Mouse (Mus musculus): ENCODE data around the gene Vldlr. TPM values are rescaled to one million over a fixed set of nuclear protein-coding genes. Genes with fewer than 3 reads are reported as not detected.

Vldlr gene
- polyA plus RNA-seq (2016; fragmentation: Nextera tagmentation; extraction: Ambion mirVana) = 11.1 and 13.2 TPM in 2 replicates

DNA sequence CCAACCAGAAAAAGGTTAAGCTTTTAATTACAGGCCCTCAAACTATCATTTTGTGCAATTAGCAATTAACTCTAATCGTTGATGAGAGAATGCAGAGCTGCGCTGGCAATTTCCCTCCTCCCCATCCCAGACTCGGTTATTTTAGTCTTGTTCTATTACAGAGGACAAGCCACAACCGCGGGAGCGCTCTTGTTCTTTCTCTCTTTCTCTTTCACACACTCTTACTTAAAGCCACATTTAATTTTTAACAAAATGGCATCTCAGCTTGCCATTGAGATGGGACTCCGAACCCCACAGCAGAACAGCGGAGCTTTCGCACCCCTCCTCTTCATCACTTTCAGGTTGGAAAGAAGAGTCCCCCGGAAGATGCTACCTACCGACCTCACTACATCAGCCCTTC, at the start of gene Vldlr:
TSS of gene Vldlr (plus strand) at position 167 of the 400 bp plus-strand sequence.
- H3K4me2 ChIP-seq = peak within 1 kb of the TSS; percentile 86
- H3K4me1 ChIP-seq = peaks cover 29% of the 10 kb centered on the region
- no peak for ATAC-seq (ENCODE audit: low FRiP score)
- peak within 1 kb of the TSS; percentile 83 for H3K27ac ChIP-seq
- no peaks in the 10 kb centered on the region for H3K36me3 ChIP-seq (replicated peaks)
- H3K27me3 ChIP-seq = peaks cover 22% of the 10 kb centered on the region
- no peaks in the 10 kb centered on the region for H3K9me3 ChIP-seq
- 1% methylated on average over 11 of the region's 11 CpGs for WGBS
- peak within 1 kb of the TSS; percentile 75 for H3K9ac ChIP-seq
- H3K4me3 ChIP-seq (replicated peaks) = peak within 1 kb of the TSS; percentile 71

DNA sequence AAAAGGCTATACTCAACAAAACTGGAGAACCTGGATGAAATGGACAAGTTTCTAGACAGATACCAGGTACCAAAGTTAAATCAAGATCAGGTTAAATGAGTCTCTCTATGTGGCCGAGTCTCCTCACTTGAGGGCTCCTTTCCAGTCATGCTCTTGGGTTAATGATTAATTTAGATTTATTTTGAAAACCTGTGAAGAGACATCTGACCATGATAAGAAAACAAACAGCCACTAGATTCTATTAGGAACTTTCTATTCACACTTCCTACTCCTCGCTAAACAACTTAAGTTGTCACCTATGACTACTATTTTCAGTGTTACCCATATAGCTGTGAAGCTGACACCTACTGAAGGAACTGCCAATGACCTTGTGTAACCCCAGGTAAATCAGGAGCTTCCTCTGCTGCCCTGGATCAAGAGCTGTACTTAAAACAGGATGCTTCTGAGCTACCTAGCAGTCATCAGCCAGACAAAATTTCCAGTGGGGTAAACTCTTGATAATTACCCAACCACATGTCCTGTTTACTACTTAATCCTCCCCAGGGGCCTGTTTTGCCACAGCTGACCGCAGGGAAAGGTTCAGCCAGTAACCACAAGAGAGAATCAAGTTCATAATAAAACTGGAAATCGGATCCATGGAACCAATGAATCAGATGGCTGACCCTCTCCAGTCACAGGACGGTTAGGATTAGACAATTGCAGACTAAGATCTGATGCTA, 48.5 kb upstream of the Vldlr start:
- H3K4me1 ChIP-seq = no peaks in the 10 kb centered on the region
- no peak overlapping the region for H3K27ac ChIP-seq
- H3K4me3 ChIP-seq (replicated peaks) = no peak overlapping the region
- no peaks in the 10 kb centered on the region for H3K36me3 ChIP-seq (replicated peaks)
- H3K9ac ChIP-seq = no peak overlapping the region
- no peaks in the 10 kb centered on the region for H3K9me3 ChIP-seq
- H3K27me3 ChIP-seq = no peaks in the 10 kb centered on the region
- WGBS = 82% methylated on average over 5 of the region's 5 CpGs
- no peak overlapping the region for H3K4me2 ChIP-seq
- no peak for ATAC-seq (ENCODE audit: low FRiP score)

GRCm38 (mm10) chr19:27173836-27174235, 42.4 kb upstream of the Vldlr start:
- Histone ChIP-seq H3K36me3 (replicated peaks) (no peaks in the 10 kb centered on the region), H3K9ac (no peak overlapping the region), H3K27me3 (no peaks in the 10 kb centered on the region), H3K4me3 (replicated peaks) (no peak overlapping the region), H3K4me1 (no peaks in the 10 kb centered on the region), H3K27ac (no peak overlapping the region), H3K4me2 (no peak overlapping the region), H3K9me3 (no peaks in the 10 kb centered on the region)
- ATAC-seq (ENCODE audit: low FRiP score) = no peak
- WGBS = 90% methylated on average over 2 of the region's 2 CpGs

DNA sequence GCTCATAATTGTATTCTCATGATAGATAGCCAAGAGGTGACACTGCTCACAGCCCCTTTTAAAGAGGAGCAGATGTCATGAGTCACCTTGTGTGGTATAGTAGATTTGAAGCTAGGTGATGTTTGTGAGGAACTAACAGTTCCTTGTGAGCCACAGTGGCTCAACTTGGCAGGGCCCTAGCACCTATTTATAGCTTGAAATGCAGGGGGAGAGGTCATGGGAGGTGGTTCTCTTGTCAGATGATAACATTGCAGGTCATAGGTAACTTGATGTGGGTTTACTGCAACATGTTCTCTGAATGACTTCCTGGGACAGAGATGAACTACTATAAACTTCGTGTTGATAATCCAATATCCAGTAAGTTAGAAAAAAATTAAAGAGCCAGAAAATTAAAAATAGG, 40.7 kb upstream of the Vldlr start:
- H3K4me3 ChIP-seq (replicated peaks) = no peak overlapping the region
- no peak overlapping the region for H3K9ac ChIP-seq
- H3K4me1 ChIP-seq = no peaks in the 10 kb centered on the region
- H3K27ac ChIP-seq = no peak overlapping the region
- no peak for ATAC-seq (ENCODE audit: low FRiP score)
- H3K4me2 ChIP-seq = no peak overlapping the region
- WGBS = 84% methylated on average over 1 of the region's 1 CpGs
- no peaks in the 10 kb centered on the region for H3K36me3 ChIP-seq (replicated peaks)
- no peaks in the 10 kb centered on the region for H3K27me3 ChIP-seq
- no peaks in the 10 kb centered on the region for H3K9me3 ChIP-seq

GRCm38 (mm10) chr19:27176558-27176957, 39.7 kb upstream of the Vldlr start:
- ATAC-seq (ENCODE audit: low FRiP score) = no peak
- Histone ChIP-seq H3K36me3 (replicated peaks) (no peaks in the 10 kb centered on the region), H3K4me2 (no peak overlapping the region), H3K4me1 (no peaks in the 10 kb centered on the region), H3K27ac (no peak overlapping the region), H3K9me3 (no peaks in the 10 kb centered on the region), H3K4me3 (replicated peaks) (no peak overlapping the region), H3K27me3 (no peaks in the 10 kb centered on the region), H3K9ac (no peak overlapping the region)
- WGBS = 84% methylated on average over 4 of the region's 4 CpGs

DNA sequence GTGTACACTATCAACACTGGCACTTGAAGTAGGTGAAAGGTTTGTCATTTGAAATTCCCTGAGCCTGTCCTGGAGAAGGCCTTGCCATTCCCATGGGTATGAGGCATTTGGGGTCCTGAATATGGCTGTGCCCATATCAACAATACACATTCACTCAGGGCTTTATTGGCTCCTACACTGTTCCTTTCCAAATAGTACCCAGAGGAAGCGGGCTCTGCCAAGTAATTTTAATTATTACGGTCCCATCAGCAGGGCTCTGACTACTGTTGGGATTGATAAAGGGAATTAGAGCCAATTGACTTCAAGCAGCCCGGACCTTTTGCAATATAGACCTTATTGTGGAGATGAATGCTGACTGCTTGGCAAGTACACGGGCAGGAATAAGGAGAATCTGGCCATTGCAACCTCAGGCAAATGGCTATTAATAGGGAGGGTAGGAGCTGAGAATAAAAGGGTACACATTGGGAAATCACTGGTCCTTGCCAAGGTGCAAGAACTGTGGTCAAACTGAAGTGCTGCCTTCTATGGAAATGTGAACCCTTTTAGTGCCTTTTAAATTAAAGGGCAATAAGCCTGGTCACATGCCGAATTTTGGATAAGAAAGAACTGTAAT, 38.0 kb upstream of the Vldlr start:
- no peaks in the 10 kb centered on the region for H3K9me3 ChIP-seq
- no peak overlapping the region for H3K4me3 ChIP-seq (replicated peaks)
- H3K4me2 ChIP-seq = no peak overlapping the region
- H3K27ac ChIP-seq = no peak overlapping the region
- H3K4me1 ChIP-seq = no peaks in the 10 kb centered on the region
- H3K36me3 ChIP-seq (replicated peaks) = no peaks in the 10 kb centered on the region
- WGBS = 79% methylated on average over 5 of the region's 5 CpGs
- no peaks in the 10 kb centered on the region for H3K27me3 ChIP-seq
- no peak overlapping the region for H3K9ac ChIP-seq
- ATAC-seq (ENCODE audit: low FRiP score) = no peak

GRCm38 (mm10) chr19:27180351-27181122, 35.7 kb upstream of the Vldlr start:
- H3K4me3 ChIP-seq (replicated peaks) = no peak overlapping the region
- H3K4me1 ChIP-seq = no peaks in the 10 kb centered on the region
- H3K9me3 ChIP-seq = no peaks in the 10 kb centered on the region
- H3K9ac ChIP-seq = no peak overlapping the region
- 86% methylated on average over 18 of the region's 18 CpGs for WGBS
- ATAC-seq (ENCODE audit: low FRiP score) = no peak
- H3K27ac ChIP-seq = no peak overlapping the region
- no peaks in the 10 kb centered on the region for H3K27me3 ChIP-seq
- H3K36me3 ChIP-seq (replicated peaks) = no peaks in the 10 kb centered on the region
- H3K4me2 ChIP-seq = no peak overlapping the region

DNA sequence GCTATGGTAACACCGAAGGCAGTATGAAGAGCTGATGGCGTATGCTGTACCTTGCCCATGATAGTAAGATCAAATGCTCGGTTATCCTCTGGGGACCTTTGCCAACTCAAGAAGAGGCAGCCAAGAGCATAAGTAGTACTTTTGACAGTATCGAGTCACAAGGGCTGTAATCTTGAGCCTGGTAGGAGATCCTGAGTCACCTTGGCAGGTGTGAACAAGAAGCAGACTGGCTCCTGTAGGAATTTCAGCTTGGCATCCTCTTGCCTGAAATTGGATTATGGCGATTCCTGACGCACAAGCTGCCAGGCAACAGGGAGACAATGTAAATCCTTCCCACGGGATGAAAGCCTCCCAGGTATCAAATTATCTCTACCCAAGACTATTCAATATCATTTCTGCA, 32.8 kb upstream of the Vldlr start:
- Histone ChIP-seq H3K36me3 (replicated peaks) (no peaks in the 10 kb centered on the region), H3K27me3 (no peaks in the 10 kb centered on the region), H3K4me2 (no peak overlapping the region), H3K4me3 (replicated peaks) (no peak overlapping the region), H3K9me3 (no peaks in the 10 kb centered on the region), H3K9ac (no peak overlapping the region), H3K4me1 (no peaks in the 10 kb centered on the region), H3K27ac (no peak overlapping the region)
- no peak for ATAC-seq (ENCODE audit: low FRiP score)
- WGBS = 89% methylated on average over 7 of the region's 7 CpGs

GRCm38 (mm10) chr19:27203711-27204238, 12.5 kb upstream of the Vldlr start:
- no peak for ATAC-seq (ENCODE audit: low FRiP score)

GRCm38 (mm10) chr19:27210991-27211390, 5.3 kb upstream of the Vldlr start:
- Histone ChIP-seq H3K36me3 (replicated peaks) (no peaks in the 10 kb centered on the region), H3K4me2 (no peak overlapping the region), H3K9ac (no peak overlapping the region), H3K27ac (no peak overlapping the region), H3K27me3 (peaks cover 20% of the 10 kb centered on the region), H3K4me3 (replicated peaks) (no peak overlapping the region), H3K9me3 (no peaks in the 10 kb centered on the region), H3K4me1 (peaks cover 5% of the 10 kb centered on the region; the same call in 1 of the 2 replicates)
- WGBS = 71% methylated on average over 2 of the region's 2 CpGs
- ATAC-seq (ENCODE audit: low FRiP score) = no peak

More at GRCm38 (mm10) chr19:27203711-27204238, 12.5 kb upstream of the Vldlr start:
- H3K9me3 ChIP-seq = no peaks in the 10 kb centered on the region
- H3K4me3 ChIP-seq (replicated peaks) = no peak overlapping the region
- H3K4me2 ChIP-seq = no peak overlapping the region
- no peaks in the 10 kb centered on the region for H3K4me1 ChIP-seq
- H3K9ac ChIP-seq = no peak overlapping the region
- WGBS = 80% methylated on average over 9 of the region's 9 CpGs
- no peaks in the 10 kb centered on the region for H3K36me3 ChIP-seq (replicated peaks)
- no peaks in the 10 kb centered on the region for H3K27me3 ChIP-seq
- no peak overlapping the region for H3K27ac ChIP-seq

DNA sequence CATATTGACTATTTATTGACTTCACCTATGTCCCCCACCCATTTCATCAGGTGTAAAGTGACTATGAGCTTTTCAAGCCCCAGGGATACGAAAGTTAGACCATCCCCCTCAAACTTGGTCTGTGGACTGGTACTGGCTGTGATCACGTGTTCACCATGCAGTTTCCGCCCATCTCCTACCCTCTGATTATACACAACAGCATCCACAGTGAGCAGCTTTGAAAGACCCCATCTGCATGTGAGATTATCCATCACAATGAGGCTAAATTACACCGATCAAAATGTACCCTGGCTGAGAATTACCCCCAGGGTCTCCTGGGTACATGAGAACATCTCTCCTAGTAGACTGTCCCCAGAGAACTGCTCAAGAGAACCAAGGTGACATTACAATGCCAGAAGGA, 688 bp upstream of the Vldlr start:
- Histone ChIP-seq H3K27ac (no peak overlapping the region), H3K9ac (0 out of 2 replicates have a peak overlapping the region, but pooled peaks have one; percentile 7), H3K4me3 (replicated peaks) (peak overlapping the region; percentile 71; the same call in 1 of the 2 replicates), H3K27me3 (peaks cover 24% of the 10 kb centered on the region), H3K4me1 (peaks cover 28% of the 10 kb centered on the region), H3K4me2 (peak overlapping the region; percentile 86), H3K36me3 (replicated peaks) (no peaks in the 10 kb centered on the region), H3K9me3 (no peaks in the 10 kb centered on the region)
- no peak for ATAC-seq (ENCODE audit: low FRiP score)
- 51% methylated on average over 4 of the region's 4 CpGs for WGBS

DNA sequence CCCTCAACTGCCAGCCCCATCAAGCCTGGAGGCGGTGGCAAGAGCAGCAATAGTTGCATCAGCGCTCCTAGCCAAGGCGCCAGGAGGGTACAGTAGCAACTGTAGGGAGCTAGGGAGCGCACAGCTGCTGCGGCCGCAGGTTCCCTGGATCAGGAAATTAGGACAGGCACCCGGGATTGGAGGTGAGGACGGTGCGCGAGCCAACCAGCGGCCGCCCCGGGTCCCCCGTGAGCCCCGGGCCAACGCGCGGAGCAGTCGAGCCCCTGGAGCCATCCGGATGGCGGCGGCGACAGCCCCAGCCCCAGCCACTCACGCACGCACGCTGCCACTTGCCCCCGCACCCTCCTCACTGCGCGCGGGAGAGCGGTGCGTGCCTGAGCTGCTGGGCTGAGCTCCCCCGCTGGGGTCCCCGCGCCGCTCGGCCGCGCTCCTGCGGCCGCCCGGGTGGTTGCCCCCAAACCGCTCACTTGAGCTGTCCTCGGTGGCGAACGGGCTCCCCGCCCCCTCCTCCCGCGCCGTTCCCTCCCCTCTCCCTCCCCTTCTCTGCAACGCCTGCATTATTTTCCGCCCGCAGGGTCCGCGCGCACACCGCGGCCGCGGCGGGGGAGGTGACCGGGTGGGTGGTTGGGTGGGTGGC, 601 bp downstream of the Vldlr start:
- H3K36me3 ChIP-seq (replicated peaks) = no peaks in the 10 kb centered on the region
- H3K27me3 ChIP-seq = peaks cover 22% of the 10 kb centered on the region
- WGBS = 0% methylated on average over 40 of the region's 62 CpGs
- no peaks in the 10 kb centered on the region for H3K9me3 ChIP-seq
- H3K27ac ChIP-seq = peak overlapping the region; percentile 83
- peak overlapping the region; percentile 75 for H3K9ac ChIP-seq
- peak; percentile 81 for ATAC-seq (ENCODE audit: low FRiP score)
- peak overlapping the region; percentile 71 for H3K4me3 ChIP-seq (replicated peaks)
- H3K4me1 ChIP-seq = peaks cover 29% of the 10 kb centered on the region
- peak overlapping the region; percentile 86 for H3K4me2 ChIP-seq
